Mouse (Mus musculus): ENCODE results near the gene Lhx2. TPM values are rescaled to one million over a fixed set of nuclear protein-coding genes. Genes with fewer than 3 reads are reported as not detected.
A peak's percentile ranks its signal among the peaks of the same experiment; 100 is the strongest.

Lhx2 gene
- total RNA-seq, 2 experiments from 2014 or later = 83.9 to 88.2 TPM

GRCm38 (mm10) chr2:38347811-38348551 lies 8.9 kb downstream of the Lhx2 start:
- TF ChIP-seq CTCF (IDR thresholded peaks at IDR 0.05) = no peak
- DNase-seq (ENCODE audit: extremely low spot score in 1 of 2, low spot score in 2 of 2) = peak in 1 of 2 experiments; percentile 58
- intact Hi-C loops (cut with DNase I) = loop anchor here (5.0 kb wide), 1 partner anchor 101 kb away; no protein-coding TSS in a partner anchor
- Histone ChIP-seq H3K4me3 (peak overlapping the region; percentile 55), H3K27ac (peak overlapping the region; percentile 71)

- intact Hi-C loops (cut with DNase I) = loop anchor here (5.0 kb wide), 1 partner anchor 102 kb away; no protein-coding TSS in a partner anchor
Observed at GRCm38 (mm10) chr2:38348660-38349420, 9.8 kb downstream of the Lhx2 start.

GRCm38 (mm10) chr2:38349447-38350350 lies 10.6 kb downstream of the Lhx2 start:
- no peak for TF ChIP-seq CTCF (IDR thresholded peaks at IDR 0.05)
- Histone ChIP-seq H3K4me3 (peak overlapping the region; percentile 63; the same call in 1 of the 2 replicates), H3K27ac (no peak overlapping the region; the same call in 1 of the 2 replicates)
- no peak for DNase-seq (ENCODE audit: extremely low spot score in 1 of 2, low spot score in 2 of 2)
- intact Hi-C loops (cut with DNase I) = loop anchor here (5.0 kb wide), 2 partner anchors 62 to 102 kb away; partner anchors contain the start of gene Dennd1a

More at GRCm38 (mm10) chr2:38348660-38349420, 9.8 kb downstream of the Lhx2 start:
- TF ChIP-seq CTCF (IDR thresholded peaks at IDR 0.05) = no peak
- Histone ChIP-seq H3K4me3 (peak overlapping the region; percentile 55; the same call in 1 of the 2 replicates), H3K27ac (no peak overlapping the region)
- no peak for DNase-seq (ENCODE audit: extremely low spot score in 1 of 2, low spot score in 2 of 2)

GRCm38 (mm10) chr2:38350386-38350785 lies 11.3 kb downstream of the Lhx2 start:
- Histone ChIP-seq H3K27ac (peak overlapping the region; percentile 66), H3K4me3 (peak overlapping the region; percentile 63)
- TF ChIP-seq CTCF (IDR thresholded peaks at IDR 0.05) = no peak
- no peak for DNase-seq (ENCODE audit: extremely low spot score in 1 of 2, low spot score in 2 of 2)
- intact Hi-C loops (cut with DNase I) = loop anchor here (5.0 kb wide), 1 partner anchor 63 kb away; the partner anchor contains the start of gene Dennd1a

DNA sequence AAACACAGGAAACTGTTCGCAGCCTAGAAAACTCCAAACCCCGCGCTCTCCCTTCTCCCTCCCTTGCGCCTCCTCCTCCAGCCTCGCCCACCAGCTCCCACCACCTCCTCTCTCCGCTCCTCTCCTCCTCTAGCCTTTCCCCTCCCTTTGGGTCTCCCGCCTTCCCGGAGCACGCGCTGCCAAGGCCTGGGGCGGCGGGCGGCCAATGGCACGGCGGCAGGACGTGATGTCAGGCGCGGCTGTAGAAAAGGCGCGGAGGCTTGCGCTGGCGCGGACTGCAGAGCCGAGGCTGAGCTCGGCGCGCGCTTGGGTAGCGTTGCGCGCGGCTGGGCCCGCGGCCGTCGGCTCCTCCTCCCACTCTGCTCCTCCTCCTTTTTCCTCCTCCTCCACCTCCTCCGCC lies 11.7 kb downstream of the Lhx2 start:
- no peak for TF ChIP-seq CTCF (IDR thresholded peaks at IDR 0.05)
- intact Hi-C loops (cut with DNase I) = loop anchor here (5.0 kb wide), 1 partner anchor 63 kb away; the partner anchor contains the start of gene Dennd1a
- Histone ChIP-seq H3K4me3 (peak overlapping the region; percentile 63), H3K27ac (peak overlapping the region; percentile 92)
- peak; percentile 85 to 88 for DNase-seq (ENCODE audit: extremely low spot score in 1 of 2, low spot score in 2 of 2)

DNA sequence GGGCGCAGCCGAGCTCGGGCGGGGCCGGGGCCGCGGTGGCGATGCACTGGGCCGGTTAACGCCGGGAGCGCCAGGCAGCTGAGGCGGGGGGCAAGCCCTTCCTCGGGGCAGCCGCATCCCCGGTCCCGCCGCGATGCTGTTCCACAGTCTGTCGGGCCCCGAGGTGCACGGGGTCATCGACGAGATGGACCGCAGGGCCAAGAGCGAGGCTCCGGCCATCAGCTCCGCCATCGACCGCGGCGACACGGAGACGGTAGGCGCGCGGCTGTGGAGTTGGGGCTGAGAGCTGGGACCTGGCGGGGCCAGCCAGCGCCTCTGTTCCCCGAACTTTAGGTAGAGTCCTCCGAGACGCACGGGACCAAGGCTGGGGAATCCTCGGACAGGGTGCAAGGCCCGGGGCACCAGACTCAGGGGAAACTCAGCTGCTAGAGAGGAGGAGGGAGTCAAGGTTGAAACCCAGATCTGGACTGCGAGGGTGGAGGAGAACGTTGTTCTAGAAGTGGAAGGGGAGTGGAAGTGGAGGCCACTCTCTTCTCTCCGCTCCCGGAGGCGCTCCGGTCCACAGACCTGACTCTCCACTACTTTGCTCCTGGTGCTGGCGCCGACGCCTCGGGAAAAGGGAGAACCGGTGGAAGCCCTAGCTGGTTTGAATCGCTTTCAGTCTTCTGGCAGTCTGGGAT lies 12.7 kb downstream of the Lhx2 start:
- no peak for TF ChIP-seq CTCF (IDR thresholded peaks at IDR 0.05)
- intact Hi-C loops (cut with DNase I) = loop anchor here (5.0 kb wide), 1 partner anchor 64 kb away; the partner anchor contains the start of gene Dennd1a
- no peak for DNase-seq (ENCODE audit: extremely low spot score in 1 of 2, low spot score in 2 of 2)
- H3K4me3 ChIP-seq = peak overlapping the region; percentile 63
- peak overlapping the region; percentile 92 for H3K27ac ChIP-seq

DNA sequence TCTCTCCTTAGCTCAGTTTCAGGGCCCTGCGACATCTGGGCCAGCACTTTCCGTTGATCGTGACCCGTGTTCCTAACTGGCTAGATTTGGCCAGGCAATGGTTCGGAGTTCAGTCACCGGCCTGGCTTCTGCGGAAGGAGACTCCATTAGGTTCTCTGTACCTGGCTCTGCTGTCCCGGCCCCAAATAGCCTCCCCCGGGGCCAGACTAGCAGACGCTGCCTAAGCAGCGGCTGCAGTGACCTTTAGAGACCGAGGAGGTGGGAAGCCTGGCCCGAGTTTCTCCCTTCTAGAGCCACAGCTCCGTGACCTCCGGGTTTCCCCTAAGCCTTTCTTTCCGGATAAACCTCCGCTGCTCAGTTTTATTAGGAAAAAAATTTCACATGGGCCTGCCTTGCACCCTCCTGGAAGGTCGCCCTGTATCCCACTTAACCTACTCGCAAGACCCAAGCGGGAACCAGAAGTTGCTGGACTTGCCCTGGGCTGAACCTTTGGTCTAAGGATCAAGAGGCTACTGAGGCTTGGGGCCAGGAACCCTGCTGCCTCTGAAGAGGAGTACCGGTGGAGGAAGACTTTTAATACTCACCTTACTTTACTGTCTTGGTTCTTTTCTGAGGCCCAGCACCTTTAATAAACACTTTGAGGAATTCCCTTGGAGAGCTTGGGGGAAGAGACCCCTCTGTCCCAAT lies 13.4 kb downstream of the Lhx2 start:
- intact Hi-C loops (cut with DNase I) = loop anchor here (5.0 kb wide), 1 partner anchor 65 kb away; the partner anchor contains the start of gene Dennd1a
- TF ChIP-seq CTCF (IDR thresholded peaks at IDR 0.05) = no peak
- H3K27ac ChIP-seq = peak overlapping the region; percentile 92
- DNase-seq (ENCODE audit: extremely low spot score in 1 of 2, low spot score in 2 of 2) = no peak
- peak overlapping the region; percentile 63 for H3K4me3 ChIP-seq

- intact Hi-C loops (cut with DNase I) = loop anchor here (5.0 kb wide), 1 partner anchor 66 kb away; the partner anchor contains the start of gene Dennd1a
- no peak for TF ChIP-seq CTCF (IDR thresholded peaks at IDR 0.05)
- Histone ChIP-seq H3K27ac (peak overlapping the region; percentile 92), H3K4me3 (peak overlapping the region; percentile 63)
- no peak for DNase-seq (ENCODE audit: extremely low spot score in 1 of 2, low spot score in 2 of 2)
Observed at GRCm38 (mm10) chr2:38353008-38353379, 13.9 kb downstream of the Lhx2 start.

DNA sequence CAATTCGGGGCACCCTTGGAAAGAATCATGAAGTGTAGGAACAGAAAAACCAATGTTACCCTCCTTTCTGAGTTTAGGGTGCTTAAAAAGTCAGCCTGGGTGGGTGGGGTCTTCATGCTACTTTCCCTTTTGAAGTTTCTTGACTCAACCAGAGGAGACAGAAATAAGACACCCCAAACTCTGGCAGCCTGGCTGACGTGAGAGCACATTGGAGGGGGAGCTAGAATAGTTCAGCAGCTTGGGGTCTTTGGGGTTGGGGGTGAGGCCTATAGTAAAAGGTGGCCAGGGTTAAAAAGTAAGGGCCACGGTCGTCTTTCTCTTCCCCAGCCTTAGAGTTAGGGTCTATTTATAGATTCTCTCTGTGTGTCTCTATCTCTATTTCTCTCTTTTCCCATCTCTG lies 14.6 kb downstream of the Lhx2 start:
- DNase-seq (ENCODE audit: extremely low spot score in 1 of 2, low spot score in 2 of 2) = no peak
- Histone ChIP-seq H3K4me3 (peak overlapping the region; percentile 63), H3K27ac (peak overlapping the region; percentile 92; the same call in 1 of the 2 replicates)
- intact Hi-C loops (cut with DNase I) = loop anchor here (5.0 kb wide), 1 partner anchor 66 kb away; the partner anchor contains the start of gene Dennd1a
- TF ChIP-seq CTCF (IDR thresholded peaks at IDR 0.05) = no peak

Data from left cerebral cortex, adult 2 months (tissue).